Mouse (Mus musculus) heart, postnatal 0 days (tissue): Measurements from ENCODE around the gene Plce1.

Experiments used
- CTCF ChIP-seq: IDR thresholded peaks from 2 replicates; pipeline ENCODE4 v1.5.1; 2016; ENCODE audit warnings: antibody characterized with exemption, control low read depth, low read depth
- EP300 ChIP-seq: IDR thresholded peaks from 2 replicates; pipeline ENCODE4 v1.6.1; 2016; ENCODE audit warnings: antibody characterized with exemption, low read depth

DNA sequence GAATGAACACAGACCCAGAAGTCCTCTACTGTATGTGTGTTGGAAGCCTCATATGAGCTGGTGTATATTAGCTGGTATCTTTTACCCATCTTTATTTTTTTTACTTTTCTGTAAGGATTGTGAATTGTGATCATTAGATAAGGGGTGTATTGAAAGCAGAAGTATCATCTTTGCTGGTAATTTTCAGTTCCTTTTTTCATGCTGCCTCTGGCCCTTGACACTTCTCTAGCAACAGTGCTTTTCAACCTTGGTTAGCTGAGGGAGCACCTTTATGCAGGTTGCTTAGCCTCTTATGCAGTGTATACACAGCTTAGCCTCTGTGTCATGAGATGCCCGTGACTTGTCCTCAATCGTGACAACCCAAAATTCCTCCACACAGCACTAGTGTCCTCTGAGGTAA lies 116.5 kb downstream of the Plce1 start:
- no peak for TF ChIP-seq EP300
- TF ChIP-seq CTCF = no peak
